Mouse (Mus musculus) olfactory bulb, adult 2 months (tissue): ENCODE data around the gene Ophn1.

ENCODE experiments used
- CTCF ChIP-seq: fragments of 200-500 bp; IDR thresholded peaks from 2 replicates; pipeline ENCODE4 v1.5.1; 2012; ENCODE audit warnings: low read depth, mild to moderate bottlenecking, low read length, moderate library complexity; ENCODE audit not compliant: insufficient read depth
- POLR2A ChIP-seq: fragments of 200-500 bp; IDR thresholded peaks from 2 replicates; pipeline ENCODE4 v1.6.1; 2012; ENCODE audit warnings: mild to moderate bottlenecking, low read depth, low read length, moderate library complexity; ENCODE audit not compliant: insufficient read depth

- TF ChIP-seq POLR2A (no peak), CTCF (no peak)
These were observed 183.1 kb downstream of the Ophn1 start for GRCm38 (mm10) chrX:98707766-98708165.
